Mouse (Mus musculus) left cerebral cortex, adult 6 months (tissue): Measurements from ENCODE around the gene Olfr1219. TPM values are rescaled to one million over a fixed set of nuclear protein-coding genes. Genes with fewer than 3 reads are reported as not detected.

ENCODE experiments used
- long read RNA-seq, 2 experiments: library from polyadenylated mRNA; unstranded; transcript quantifications; one replicate each; pipeline ENCODE4 v2.0.0; 2019 to 2020
- polyA plus RNA-seq: library from polyadenylated mRNA; unstranded; fragments of <200 nt; fragmentation: Nextera tagmentation; gene quantifications from 2 replicates; pipeline ENCODE4 v1.2.3, GENCODE M21; 2021

Olfr1219 gene
- not detected in 2 replicates for polyA plus RNA-seq
- long read RNA-seq, experiment 1, result 0 reads
- long read RNA-seq, experiment 2, result 0 reads

DNA sequence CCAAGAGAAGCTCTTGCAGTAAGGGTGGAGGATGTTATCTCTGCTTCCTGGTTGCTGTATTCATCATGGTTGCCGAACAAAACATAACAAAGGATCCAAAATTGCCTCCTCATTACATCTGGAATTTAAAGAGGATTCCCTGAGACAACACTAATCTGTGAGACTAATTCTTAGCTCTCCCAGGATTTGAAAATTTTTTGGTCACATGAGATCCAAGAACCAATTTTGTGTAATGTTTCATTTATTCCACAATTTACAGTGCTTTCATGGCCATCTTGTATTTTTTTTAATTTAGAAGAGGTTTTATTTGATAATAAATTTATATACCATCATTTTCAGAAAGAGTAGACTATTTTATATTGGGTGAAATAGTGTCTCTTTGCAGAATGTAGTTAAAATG lies at the start of gene Olfr1219:
Gene Olfr1219, minus strand, starts transcription at position 101 of the 400 bp plus-strand sequence.

GRCm38 (mm10) chr2:89132954-89133353 lies 49.6 kb upstream of the Olfr1219 start, which contains the start of gene Olfr1222:
Gene Olfr1222 (minus strand): TSS chr2:89133054.

DNA sequence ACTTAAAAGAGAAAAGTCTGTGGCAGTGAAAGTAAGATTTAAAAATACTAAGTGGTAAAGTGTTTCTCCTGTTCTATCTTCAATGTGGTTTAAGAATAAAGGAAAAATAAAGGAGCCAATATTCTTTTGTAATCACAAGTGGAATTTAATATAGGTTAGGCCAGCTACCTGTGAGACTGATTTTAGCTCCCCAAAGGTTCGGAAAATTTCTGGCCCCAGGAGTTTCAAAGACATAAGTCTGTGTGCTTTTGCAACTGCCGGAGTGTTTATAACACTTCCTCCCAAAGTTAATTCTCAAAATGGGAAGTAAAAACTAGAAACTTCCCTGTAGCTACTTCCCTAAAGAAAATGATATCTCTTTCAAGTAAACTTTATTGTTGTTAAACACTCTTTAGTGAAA lies 33.9 kb upstream of the Olfr1219 start, which contains the start of gene Olfr1221:
Gene Olfr1221, minus strand, starts transcription at position 101 of the 400 bp plus-strand sequence.

DNA sequence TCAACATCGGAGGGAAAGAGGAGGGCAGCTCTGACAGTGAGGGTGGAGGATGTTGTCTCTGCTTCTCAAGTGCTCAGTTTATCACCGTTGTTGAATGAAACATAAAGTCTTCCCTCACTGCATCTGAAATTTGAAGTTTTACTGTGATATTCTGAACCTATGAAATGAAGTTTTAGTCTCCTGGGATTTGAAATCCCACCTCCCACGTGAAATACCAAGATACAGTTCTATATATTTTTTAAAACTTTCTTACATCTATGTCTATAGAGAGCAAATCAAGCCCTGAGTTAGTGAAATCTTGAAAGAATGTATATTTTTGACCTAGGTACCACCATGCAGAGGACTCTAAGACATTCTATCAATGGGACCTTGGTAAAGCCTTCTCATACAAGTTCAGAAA lies 23.4 kb upstream of the Olfr1219 start, which contains the start of gene Olfr1220:
Gene Olfr1220, minus strand, starts transcription at position 101 of the 400 bp plus-strand sequence.

GRCm38 (mm10) chr2:89061087-89061486 lies 22.2 kb downstream of the Olfr1219 start, which contains the start of gene Olfr1218:
Gene Olfr1218 (minus strand): TSS chr2:89061187.

GRCm38 (mm10) chr2:89031965-89032364 lies 51.3 kb downstream of the Olfr1219 start, which contains the start of gene Olfr1217:
Gene Olfr1217 (minus strand): TSS chr2:89032065.

Other genes starting within 250 kb of the Olfr1219 start
- gene Olfr1204, start 234.2 kb downstream of the Olfr1219 start, polyA plus RNA-seq, result not detected in 2 replicates
- gene Olfr1206, start 220.3 kb downstream of the Olfr1219 start, polyA plus RNA-seq, result not detected in 2 replicates
- not detected in 2 replicates for gene Olfr1208, start 181.2 kb downstream of the Olfr1219 start, polyA plus RNA-seq
- gene Olfr1209, start 168.4 kb downstream of the Olfr1219 start, polyA plus RNA-seq, result not detected in 2 replicates
- not detected in 2 replicates for gene Olfr1211, start 145.4 kb downstream of the Olfr1219 start, polyA plus RNA-seq
- gene Olfr1212, start 129.5 kb downstream of the Olfr1219 start, polyA plus RNA-seq, result not detected in 2 replicates
- not detected in 2 replicates for gene Gm13762, start 103.2 kb downstream of the Olfr1219 start, polyA plus RNA-seq
- not detected in 2 replicates for gene Olfr1214, start 90.9 kb downstream of the Olfr1219 start, polyA plus RNA-seq
- not detected in 2 replicates for gene Olfr1215, start 76.5 kb downstream of the Olfr1219 start, polyA plus RNA-seq
- not detected in 2 replicates for gene Olfr1216, start 65.2 kb downstream of the Olfr1219 start, polyA plus RNA-seq
- gene Olfr1217, start 51.4 kb downstream of the Olfr1219 start, polyA plus RNA-seq, result not detected in 2 replicates
- not detected in 2 replicates for gene Olfr1218, start 22.3 kb downstream of the Olfr1219 start, polyA plus RNA-seq
- not detected in 2 replicates for gene Olfr1220, start 23.3 kb upstream of the Olfr1219 start, polyA plus RNA-seq
- not detected in 2 replicates for gene Olfr1221, start 33.8 kb upstream of the Olfr1219 start, polyA plus RNA-seq
- not detected in 2 replicates for gene Olfr1222, start 49.5 kb upstream of the Olfr1219 start, polyA plus RNA-seq
- not detected in 2 replicates for gene Olfr1223, start 68.0 kb upstream of the Olfr1219 start, polyA plus RNA-seq
- gene Olfr1224-ps1, start 80.6 kb upstream of the Olfr1219 start, polyA plus RNA-seq, result not detected in 2 replicates
- not detected in 2 replicates for gene Olfr1225, start 91.2 kb upstream of the Olfr1219 start, polyA plus RNA-seq
- gene Olfr1226, start 116.5 kb upstream of the Olfr1219 start, polyA plus RNA-seq, result not detected in 2 replicates
- not detected in 2 replicates for gene Olfr1228, start 170.5 kb upstream of the Olfr1219 start, polyA plus RNA-seq
- gene Olfr1229, start 204.5 kb upstream of the Olfr1219 start, polyA plus RNA-seq, result not detected in 2 replicates
- gene Olfr1230, start 213.8 kb upstream of the Olfr1219 start, polyA plus RNA-seq, result not detected in 2 replicates
- gene Olfr1231, start 223.6 kb upstream of the Olfr1219 start, polyA plus RNA-seq, result not detected in 2 replicates
- gene Olfr1232, start 246.2 kb upstream of the Olfr1219 start, polyA plus RNA-seq, result not detected in 2 replicates